Comparison of ENCODE assay signal across 28 mouse cellular contexts in the genomic region with DNA sequence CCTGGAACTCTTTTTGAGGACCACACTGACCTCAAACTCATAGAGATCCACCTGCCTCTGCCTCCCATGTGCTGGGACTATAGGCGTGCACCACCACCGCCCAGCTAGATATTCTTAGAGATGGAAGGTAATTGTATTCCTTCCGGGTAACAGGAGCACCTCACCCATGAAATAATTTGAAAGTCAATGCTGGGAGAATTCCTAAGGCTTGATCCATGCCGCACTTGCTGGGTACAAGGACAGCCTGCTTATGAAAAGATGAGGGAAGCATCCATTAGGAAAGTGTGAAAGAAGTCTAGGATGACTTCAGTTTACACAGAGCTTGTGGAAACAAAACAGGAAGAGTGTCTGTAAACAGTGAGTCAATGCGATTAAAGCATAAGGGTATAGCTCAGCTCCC.
DNase-seq lines count a peak whose midpoint lies in the region; ATAC-seq and TF ChIP-seq lines count a peak whose summit lies in the region.
"Had no signal": no experiment of that assay in that cellular context is flagged by ENCODE, and none has a peak within 500 bp of the region (broad histone marks: within the 10 kb centered on the region; RNA-seq: fewer than 3 reads in every experiment).

No protein-coding gene starts in this region.

- no peaks in the 10 kb centered on the region for H3K9me3 ChIP-seq in lung, postnatal 0 days (ENCODE audit: low read length)
- H3K9me3 ChIP-seq in ES-E14 (ENCODE audit: control insufficient read depth, insufficient read depth, low read depth, low read length) = no peaks in the 10 kb centered on the region
- no peaks in the 10 kb centered on the region for H3K9me3 ChIP-seq in kidney, embryonic 16.5 days (ENCODE audit: low read length)
- H3K9me3 ChIP-seq: embryonic facial prominence, embryonic 12.5 days; embryonic facial prominence, embryonic 15.5 days; heart, embryonic 12.5 days; heart, embryonic 15.5 days; hindbrain, embryonic 10.5 days; hindbrain, embryonic 13.5 days had no signal

- no peak overlapping the region for H3K9ac ChIP-seq in lung, postnatal 0 days (replicated peaks; ENCODE audit: low read depth)
- H3K9ac ChIP-seq in ES-E14 (ENCODE audit: insufficient read depth, low read depth, low read length, poor library complexity, severe bottlenecking) = no peak overlapping the region
- no peak overlapping the region for H3K9ac ChIP-seq in kidney, embryonic 16.5 days (replicated peaks; ENCODE audit: low read length)
- H3K9ac ChIP-seq: embryonic facial prominence, embryonic 12.5 days; embryonic facial prominence, embryonic 15.5 days; forebrain, postnatal 0 days; heart, embryonic 12.5 days; heart, embryonic 15.5 days; hindbrain, embryonic 13.5 days had no signal

- no peaks in the 10 kb centered on the region for H3K36me3 ChIP-seq in lung, postnatal 0 days (ENCODE audit: insufficient read depth, low read length)
- no peaks in the 10 kb centered on the region for H3K36me3 ChIP-seq in ES-E14 (ENCODE audit: control insufficient read depth, insufficient read depth, low read length, poor library complexity, severe bottlenecking)
- no peaks in the 10 kb centered on the region for H3K36me3 ChIP-seq in kidney, embryonic 16.5 days (ENCODE audit: insufficient read depth, low read length)
- H3K36me3 ChIP-seq: embryonic facial prominence, embryonic 12.5 days; embryonic facial prominence, embryonic 15.5 days; G1E; heart, embryonic 12.5 days; heart, embryonic 15.5 days; hindbrain, embryonic 10.5 days; hindbrain, embryonic 13.5 days had no signal

- no peak for TF ChIP-seq POLR2A in lung, adult 2 months (IDR thresholded peaks at IDR 0.05; ENCODE audit: borderline replicate concordance, extremely low read depth, low read depth, low read length)

- H3K4me2 ChIP-seq in lung, postnatal 0 days (replicated peaks; ENCODE audit: low read depth, low read length) = no peak overlapping the region
- no peak overlapping the region for H3K4me2 ChIP-seq in kidney, embryonic 16.5 days (replicated peaks; ENCODE audit: low read depth, low read length)
- H3K4me2 ChIP-seq: embryonic facial prominence, embryonic 12.5 days; embryonic facial prominence, embryonic 15.5 days; heart, embryonic 12.5 days; heart, embryonic 15.5 days; hindbrain, embryonic 13.5 days had no signal

- TF ChIP-seq CTCF in lung, postnatal 0 days (IDR thresholded peaks at IDR 0.05) = no peak
- TF ChIP-seq CTCF in lung, adult 2 months (IDR thresholded peaks at IDR 0.05; ENCODE audit: insufficient read depth, low read length) = no peak

- no peak overlapping the region for H3K4me3 ChIP-seq in lung, postnatal 0 days (ENCODE audit: low read depth, low read length)
- H3K4me3 ChIP-seq in lung, adult 2 months (replicated peaks; ENCODE audit: extremely low read depth, low read depth, low read length) = no peak overlapping the region
- H3K4me3 ChIP-seq in ES-E14 (ENCODE audit: insufficient read depth in 1 of 2, low read depth in 1 of 2, low read length in 2 of 2, poor library complexity in 1 of 2, severe bottlenecking in 1 of 2) = no peak overlapping the region
- no peak overlapping the region for H3K4me3 ChIP-seq in kidney, embryonic 16.5 days (ENCODE audit: low read length)
- H3K4me3 ChIP-seq: embryonic facial prominence, embryonic 12.5 days; embryonic facial prominence, embryonic 15.5 days; heart, embryonic 12.5 days; heart, embryonic 15.5 days; hindbrain, embryonic 10.5 days; hindbrain, embryonic 13.5 days had no signal

- peak; percentile 47 for ATAC-seq in lung, postnatal 0 days
- ATAC-seq in activated CD4-positive, CD25-positive, alpha-beta regulatory T cell, adult 4 months = peak; percentile 1
- ATAC-seq in kidney, embryonic 16.5 days (ENCODE audit: low FRiP score, low TSS enrichment) = no peak
- ATAC-seq: forebrain, embryonic 14.5 days; forebrain, postnatal 0 days; hindbrain, embryonic 16.5 days; intestine, embryonic 16.5 days; Patski had no signal

- H3K4me1 ChIP-seq in lung, postnatal 0 days (ENCODE audit: insufficient read depth, low read depth, low read length) = no peaks in the 10 kb centered on the region
- H3K4me1 ChIP-seq in lung, adult 2 months (ENCODE audit: control insufficient read depth, insufficient read depth, low read length) = peaks cover 8% of the 10 kb centered on the region; the same call in 1 of the 2 replicates
- peaks cover 0 to 5% of the 10 kb centered on the region in 2 experiments; a peak in 2 of 4 replicates for H3K4me1 ChIP-seq in ES-E14 (ENCODE audit: control insufficient read depth in 2 of 2, insufficient read depth in 2 of 2, low read length in 2 of 2, poor library complexity in 1 of 2)
- H3K4me1 ChIP-seq in kidney, embryonic 16.5 days (ENCODE audit: insufficient read depth, low read length) = no peaks in the 10 kb centered on the region
- H3K4me1 ChIP-seq: embryonic facial prominence, embryonic 12.5 days; embryonic facial prominence, embryonic 15.5 days; hindbrain, embryonic 10.5 days; hindbrain, embryonic 13.5 days had no signal

- no peak overlapping the region for H3K27ac ChIP-seq in lung, postnatal 0 days (ENCODE audit: low read length)
- H3K27ac ChIP-seq in ES-E14 (ENCODE audit: insufficient read depth, low read depth, low read length, poor library complexity, severe bottlenecking) = no peak overlapping the region
- no peak overlapping the region for H3K27ac ChIP-seq in kidney, embryonic 16.5 days (ENCODE audit: low read length)
- H3K27ac ChIP-seq: embryonic facial prominence, embryonic 12.5 days; embryonic facial prominence, embryonic 15.5 days; heart, embryonic 15.5 days; hindbrain, embryonic 10.5 days; hindbrain, embryonic 13.5 days had no signal

- no peak for DNase-seq in lung, postnatal 0 days (ENCODE audit: low spot score)
- DNase-seq in lung, adult 2 months = no peak
- peak; percentile 25 for DNase-seq in CD4-positive, CD25-positive, alpha-beta regulatory T cell, adult 2 months (ENCODE audit: low read depth, low spot score)
- peak; percentile 6 for DNase-seq in ES-E14 (ENCODE audit: low read depth, low spot score)
- DNase-seq in embryo, embryonic 11 days = no peak
- no peak for DNase-seq in retina, embryonic 14.5 days (ENCODE audit: low spot score)
- DNase-seq: cerebellum, adult 11 months; cerebellum, adult 2 months; cerebellum, adult 9-11 months; cerebellum, postnatal 36 days; forebrain, postnatal 0 days; gastrocnemius, postnatal 25 days; heart, adult 18-20 months; heart, postnatal 10 days; heart, postnatal 36 days had no signal

- H3K27me3 ChIP-seq in lung, postnatal 0 days (replicated peaks; ENCODE audit: insufficient read depth, low read length) = no peaks in the 10 kb centered on the region
- H3K27me3 ChIP-seq in kidney, embryonic 16.5 days (ENCODE audit: insufficient read depth, low read length) = no peaks in the 10 kb centered on the region
- H3K27me3 ChIP-seq: embryonic facial prominence, embryonic 12.5 days; embryonic facial prominence, embryonic 15.5 days; heart, embryonic 12.5 days; heart, embryonic 15.5 days; hindbrain, embryonic 13.5 days; Patski had no signal

- WGBS in lung, postnatal 0 days = 66% methylated on average over 5 of the region's 5 CpGs
- 67% methylated on average over 5 of the region's 5 CpGs for WGBS in lung, adult 2 months
- WGBS in kidney, embryonic 16.5 days = 91% methylated on average over 5 of the region's 5 CpGs

- in situ Hi-C loops in ES-E14 (cut with MboI; ENCODE audit: low sequenced_read_pairs in 2 of 2, unreplicated experiment in 2 of 2) = no loop called here

- TF ChIP-seq EP300 in lung, postnatal 0 days (IDR thresholded peaks at IDR 0.05) = no peak

TF ChIP-seq in ES-E14, 5 proteins besides CTCF, POLR2A, EP300 and RAD21:
- TF ChIP-seq MAFK (IDR thresholded peaks at IDR 0.05; ENCODE audit: insufficient read depth, low read depth, low read length) = no peak
- TF ChIP-seq HCFC1 (IDR thresholded peaks at IDR 0.05; ENCODE audit: borderline replicate concordance, insufficient read depth, low read length) = no peak
- TF ChIP-seq ZNF384 (IDR thresholded peaks at IDR 0.05; ENCODE audit: low read depth, low read length) = no peak
- no peak for TF ChIP-seq CHD2 (IDR thresholded peaks at IDR 0.05; ENCODE audit: low read depth, low read length)
- no peak for TF ChIP-seq ZC3H11A (IDR thresholded peaks at IDR 0.05; ENCODE audit: borderline replicate concordance, low read depth, low read length)

Comparison
In these comparisons a context has a peak if more than half of its experiments do, and no peak if none do; other contexts are left out.
1. DNase-seq: peak in CD4-positive, CD25-positive, alpha-beta regulatory T cell, adult 2 months (single experiment) and ES-E14 (single experiment); none in lung, postnatal 0 days (single experiment), lung, adult 2 months (single experiment), embryo, embryonic 11 days (single experiment) and retina, embryonic 14.5 days (single experiment).